Mouse (Mus musculus) olfactory bulb, adult 2 months (tissue): ENCODE results near the gene Atg9b.

ENCODE experiments used
- CTCF ChIP-seq: fragments of 200-500 bp; IDR thresholded peaks from 2 replicates; pipeline ENCODE4 v1.5.1; 2012; ENCODE audit warnings: low read depth, mild to moderate bottlenecking, low read length, moderate library complexity; ENCODE audit not compliant: insufficient read depth
- POLR2A ChIP-seq: fragments of 200-500 bp; IDR thresholded peaks from 2 replicates; pipeline ENCODE4 v1.6.1; 2012; ENCODE audit warnings: mild to moderate bottlenecking, low read depth, low read length, moderate library complexity; ENCODE audit not compliant: insufficient read depth

GRCm38 (mm10) chr5:24425421-24426036, 33.6 kb upstream of the Atg9b start:
- TF ChIP-seq CTCF = no peak
- TF ChIP-seq POLR2A = no peak
